Mouse (Mus musculus) yolk sac, embryonic 10.5 days (tissue): Measurements from ENCODE around the gene Fmo1.
"Not testable (repeated sequence)": the region's sequence is repeated elsewhere in the genome, so short reads cannot be mapped to it uniquely, and the experiment has no call there.

Experiments used
- DNase-seq: peaks from one replicate; pipeline ENCODE4 v3.0.0-alpha.2; 2017; ENCODE audit warnings: low spot score

Fmo1 gene

GRCm38 (mm10) chr1:162792306-162793044 lies 73.9 kb downstream of the Fmo1 start:
- peak; percentile 78 for DNase-seq

- no peak for DNase-seq
These were observed 81.2 kb downstream of the Fmo1 start for GRCm38 (mm10) chr1:162785222-162785621.

- DNase-seq, result no peak
These were observed 82.7 kb downstream of the Fmo1 start for GRCm38 (mm10) chr1:162783669-162784248.

GRCm38 (mm10) chr1:162781035-162781434 lies 85.4 kb downstream of the Fmo1 start:
- DNase-seq, result not testable (repeated sequence)
